Mouse (Mus musculus): ENCODE measurements around the gene Cpt1c.

The Cpt1c gene

DNA sequence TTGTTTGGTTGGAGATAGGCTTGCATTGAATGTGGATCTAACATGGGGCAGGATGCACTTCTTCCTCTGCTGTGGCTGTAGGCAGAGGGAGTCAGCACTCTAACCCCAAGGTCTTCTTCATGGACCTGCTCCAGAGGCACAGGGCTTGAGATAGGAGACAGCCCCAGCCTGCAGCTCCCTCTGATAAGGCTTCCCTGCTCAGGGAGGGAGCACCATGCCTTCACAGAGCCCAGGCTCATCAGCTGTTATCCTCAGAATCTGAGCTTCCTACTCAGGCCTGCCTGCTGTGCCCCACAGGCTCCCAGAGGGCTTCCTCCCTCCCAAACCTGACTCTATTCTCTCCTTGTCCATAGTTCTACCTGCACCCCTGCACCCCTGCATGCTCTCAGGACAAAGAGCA, 52.1 kb downstream of the Cpt1c start:
- DNase-seq (ENCODE audit: low read depth in 1 of 2, low spot score in 2 of 2), result no peak

- no peak for DNase-seq (ENCODE audit: low read depth in 1 of 2, low spot score in 2 of 2)
Measured at GRCm38 (mm10) chr7:44919127-44919526, 55.5 kb downstream of the Cpt1c start.

- no peak for DNase-seq (ENCODE audit: low read depth in 1 of 2, low spot score in 2 of 2)
Measured at GRCm38 (mm10) chr7:44918219-44918618, 56.4 kb downstream of the Cpt1c start.

GRCm38 (mm10) chr7:44916881-44917280, 57.8 kb downstream of the Cpt1c start:
- DNase-seq (ENCODE audit: low read depth in 1 of 2, low spot score in 2 of 2), result no peak

GRCm38 (mm10) chr7:44916191-44916590, 58.5 kb downstream of the Cpt1c start:
- DNase-seq (ENCODE audit: low read depth in 1 of 2, low spot score in 2 of 2), result no peak

DNA sequence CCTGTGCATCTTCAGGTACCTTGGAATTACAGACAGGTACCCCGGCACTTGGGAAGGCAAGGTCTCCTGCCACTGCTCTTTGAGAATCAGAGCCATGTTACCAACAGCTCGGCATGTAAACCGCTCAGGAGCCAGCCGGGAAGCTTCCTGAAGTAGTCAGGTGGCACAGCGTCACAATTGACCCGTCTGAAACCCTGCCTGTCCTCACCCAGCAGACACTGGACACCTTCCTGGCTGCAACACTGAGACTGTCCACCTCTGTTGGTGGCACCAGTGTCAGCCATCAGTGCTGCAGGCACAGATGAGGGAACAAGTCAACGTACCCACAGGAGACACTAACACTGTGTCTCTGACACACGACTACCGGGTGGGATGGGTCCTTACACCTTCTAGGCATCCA, 59.3 kb downstream of the Cpt1c start:
- no peak for DNase-seq (ENCODE audit: low read depth in 1 of 2, low spot score in 2 of 2)

DNA sequence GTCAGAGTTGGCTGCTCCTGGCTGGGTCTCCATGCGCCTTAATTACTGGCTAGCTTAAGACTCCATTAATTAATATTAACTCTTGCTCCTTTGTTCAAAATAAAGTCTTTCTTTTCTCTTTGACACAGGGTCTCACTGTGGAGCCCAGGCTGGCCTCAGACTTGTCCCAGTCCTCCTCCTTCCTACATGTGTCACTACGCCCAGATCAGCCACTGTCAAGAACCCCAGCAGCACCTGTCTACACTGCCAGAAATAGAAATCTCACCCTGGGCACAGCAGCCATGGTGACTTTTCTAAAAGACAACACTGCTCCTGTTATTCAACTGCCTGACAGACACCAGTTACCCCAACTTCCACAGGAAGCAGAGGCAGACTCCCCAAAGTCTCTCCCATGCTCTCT, 60.3 kb downstream of the Cpt1c start:
- no peak for DNase-seq (ENCODE audit: low read depth in 1 of 2, low spot score in 2 of 2)

Data from monocyte, adult 2 months (primary cell).